Mouse (Mus musculus) frontal cortex, adult 2 months (tissue): Measurements from ENCODE around the gene Epdr1. TPM values are rescaled to one million over a fixed set of nuclear protein-coding genes. Genes with fewer than 3 reads are reported as not detected.
"Not testable (repeated sequence)": the region's sequence is repeated elsewhere in the genome, so short reads cannot be mapped to it uniquely, and the experiment has no call there.

Source experiments
- DNase-seq, 2 experiments: peaks; one replicate each; pipeline ENCODE4 v3.0.0; 2022; ENCODE audit warnings: low spot score in 1 of 2; ENCODE audit errors: extremely low spot score in 1 of 2
- polyA plus RNA-seq: library from polyadenylated mRNA; depleted of rRNA; stranded (reverse); fragments of >200 nt; gene quantifications from 2 replicates; pipeline ENCODE4 v1.2.3, GENCODE M21; 2012; rRNA removed

Epdr1 gene
- polyA plus RNA-seq, 1 experiment: 84.6 TPM

DNA sequence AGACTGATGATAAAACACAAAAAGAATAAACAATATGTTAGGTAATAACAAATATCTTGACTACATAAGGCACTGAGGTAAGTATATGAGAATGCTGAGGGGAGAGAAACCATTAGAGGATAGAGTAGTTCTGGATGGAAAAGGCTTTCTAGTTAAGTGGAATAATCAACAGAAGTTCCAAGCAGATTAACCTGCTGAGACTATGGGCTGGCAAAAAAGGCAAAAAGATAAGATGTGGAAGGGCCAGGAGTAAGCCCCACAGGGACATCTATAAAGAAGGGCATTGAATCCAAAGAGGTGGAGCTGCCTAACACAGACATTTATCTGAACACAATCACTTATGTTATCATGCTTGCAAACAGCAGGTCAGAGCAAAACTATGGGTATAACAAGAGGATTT lies 11.6 kb downstream of the Epdr1 start:
- no peak for DNase-seq

DNA sequence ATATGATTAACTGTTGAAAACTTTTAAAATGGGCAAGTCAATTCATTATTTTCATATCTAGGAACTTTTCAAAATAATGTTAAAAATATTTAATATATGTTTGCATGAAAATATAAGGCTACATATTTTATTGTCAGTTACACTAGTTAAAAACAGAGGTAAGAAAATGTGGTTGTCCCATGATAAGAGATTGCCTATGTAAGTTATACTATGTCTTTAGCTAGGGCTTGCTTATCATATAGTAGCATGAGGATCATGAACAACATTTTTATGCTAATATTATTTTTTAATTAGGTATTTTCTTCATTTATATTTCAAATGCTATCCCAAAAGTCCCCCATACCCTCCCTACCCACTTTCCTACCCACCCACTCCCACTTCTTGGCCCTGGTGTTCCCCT lies 14.8 kb downstream of the Epdr1 start:
- no peak for DNase-seq

DNA sequence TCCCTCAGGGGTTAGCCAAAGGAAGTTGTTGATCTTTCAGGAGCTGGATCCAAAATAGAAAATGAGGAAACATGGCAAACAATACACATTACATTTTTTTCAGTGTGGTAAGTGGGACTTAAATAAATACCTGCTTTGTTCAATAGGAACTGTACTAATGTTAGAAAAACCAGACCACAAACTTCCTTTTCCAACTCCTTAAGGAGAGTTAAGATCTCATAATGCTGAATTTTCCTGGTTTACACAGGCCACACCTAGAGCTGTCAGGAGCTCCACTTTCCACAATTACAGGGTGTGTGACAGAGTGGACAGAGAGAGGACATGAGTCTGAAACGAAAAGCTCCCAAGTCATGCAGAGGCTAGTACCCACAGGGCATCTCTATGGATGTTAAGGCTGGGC lies 16.0 kb downstream of the Epdr1 start:
- no peak for DNase-seq

DNA sequence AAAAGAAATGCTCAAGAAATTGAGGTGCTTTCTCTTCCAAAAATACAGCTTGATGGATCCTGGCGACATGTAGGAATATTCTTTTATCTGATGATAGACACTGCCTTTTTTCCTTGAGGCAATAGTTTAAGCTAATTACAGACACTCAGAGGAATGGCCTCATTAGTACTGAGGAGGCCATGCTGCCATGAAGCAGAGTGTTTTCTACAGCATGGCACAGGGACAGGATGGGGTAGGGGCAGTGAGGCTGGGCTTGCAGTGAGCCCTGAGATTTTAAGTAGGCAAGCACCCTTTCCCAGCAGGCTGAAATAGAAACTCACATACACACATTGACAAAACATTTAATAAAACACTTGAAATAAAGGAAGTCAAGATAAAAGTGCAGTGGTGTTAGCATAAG lies 17.2 kb downstream of the Epdr1 start:
- no peak for DNase-seq

DNA sequence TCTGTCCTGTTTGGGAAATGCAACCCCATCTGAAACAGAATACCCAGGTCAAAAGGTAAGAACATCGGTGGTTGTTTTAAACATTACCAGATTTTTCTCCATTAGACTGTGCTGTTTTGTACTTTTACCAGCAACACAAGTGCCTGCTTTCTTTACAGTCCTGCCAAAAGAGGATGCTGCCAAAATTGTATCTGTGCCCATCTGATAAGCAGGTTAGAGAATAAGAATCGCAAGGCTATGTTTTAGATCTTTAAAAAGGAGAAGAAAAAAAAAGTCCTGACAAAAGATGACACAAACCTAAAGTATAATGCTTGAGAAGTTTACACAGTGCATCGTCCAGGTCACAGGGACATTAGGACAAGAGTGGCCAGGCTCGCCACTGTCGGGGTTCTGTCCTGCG lies 20.5 kb downstream of the Epdr1 start:
- no peak for DNase-seq

DNA sequence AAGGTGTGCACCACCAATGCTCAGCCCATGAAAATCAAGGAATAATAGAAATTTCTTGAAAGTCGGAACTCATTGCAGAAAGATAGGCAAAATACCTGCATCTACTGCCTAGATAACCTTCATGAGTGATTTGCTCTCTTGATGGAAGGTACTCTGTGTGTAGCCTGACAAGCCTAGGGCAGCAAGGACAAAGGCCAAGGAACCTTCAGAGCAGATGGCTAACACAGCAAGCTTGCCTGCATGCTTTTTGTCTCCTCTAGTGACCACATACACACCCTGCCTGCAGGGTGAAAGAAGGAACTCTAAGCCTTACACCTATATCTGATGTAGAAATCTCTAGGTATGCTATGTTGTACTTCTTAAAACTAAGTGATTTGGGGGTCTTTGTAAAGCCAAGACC lies 24.6 kb downstream of the Epdr1 start:
- no peak for DNase-seq

DNA sequence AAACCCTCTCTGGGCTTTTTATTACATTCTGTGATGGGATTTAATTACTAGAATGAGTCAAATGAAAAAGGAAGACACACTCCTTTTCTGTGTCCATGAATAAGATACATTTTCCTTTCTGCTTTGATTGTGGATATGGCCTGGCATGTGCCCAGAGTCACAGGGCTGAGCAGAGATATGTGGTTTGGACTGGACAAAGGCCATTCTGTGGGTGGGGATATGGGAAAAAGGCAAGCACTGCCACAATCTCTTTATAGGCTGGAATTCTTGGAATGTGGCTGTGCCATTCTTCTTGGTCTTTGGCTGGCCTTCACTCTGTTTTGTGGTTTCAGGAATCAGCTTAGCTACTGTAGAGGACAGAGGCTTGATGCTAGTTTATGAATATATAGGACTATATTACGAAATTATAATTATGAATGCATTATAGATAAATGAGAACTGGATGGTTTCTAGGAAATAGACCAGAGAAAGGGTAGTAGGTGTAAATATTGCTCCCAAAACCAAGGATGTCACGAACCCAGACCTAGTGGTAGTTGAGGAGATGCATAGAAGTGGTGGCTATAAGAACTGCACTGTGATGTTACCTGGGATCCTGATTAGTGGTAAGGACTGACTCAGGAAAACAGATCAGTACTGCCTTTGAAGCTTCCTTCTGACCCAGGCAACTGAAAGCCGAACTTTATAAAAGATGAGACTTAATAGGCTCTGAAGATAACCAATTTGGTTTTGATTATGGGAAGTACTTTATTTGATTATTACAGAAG lies 28.5 kb downstream of the Epdr1 start:
- no peak for DNase-seq

DNA sequence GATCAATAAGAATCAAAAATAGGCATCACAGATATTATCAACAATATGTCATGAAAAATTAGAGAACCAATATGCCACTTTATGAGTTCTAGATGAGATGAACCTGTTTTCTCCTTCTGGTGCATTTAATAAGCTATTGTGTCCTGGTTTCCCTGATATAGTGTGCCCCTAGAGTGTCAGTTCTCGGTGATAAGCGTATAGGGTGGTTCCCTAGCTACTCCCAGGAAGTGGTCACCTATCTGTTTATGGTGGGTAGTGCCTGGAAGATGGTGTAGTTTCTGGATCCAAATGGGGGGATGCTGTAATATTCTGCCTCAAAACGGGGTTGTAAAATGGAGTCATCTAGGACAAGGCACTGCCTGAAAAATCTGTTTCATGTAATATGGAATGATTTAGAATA lies 43.8 kb downstream of the Epdr1 start:
- no peak for DNase-seq

DNA sequence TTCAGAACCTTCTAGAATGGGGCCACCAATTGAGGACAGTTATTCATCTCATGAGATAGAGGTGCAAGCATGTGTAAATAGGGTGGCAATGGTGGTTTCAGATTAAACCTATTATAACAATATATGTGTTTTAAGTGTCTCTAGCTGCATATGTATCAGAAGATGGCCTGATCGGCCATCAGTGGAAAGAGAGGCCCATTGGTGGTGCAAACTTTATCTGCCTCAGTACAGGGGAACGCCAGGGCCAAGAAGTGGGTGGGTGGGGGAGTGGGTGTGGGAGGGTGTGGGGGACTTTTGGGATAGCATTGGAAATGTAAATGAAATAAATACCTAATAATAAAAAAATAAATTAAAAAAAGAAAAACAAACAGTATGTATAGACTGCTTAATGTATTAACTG lies 45.0 kb downstream of the Epdr1 start:
- DNase-seq: not testable (repeated sequence)

DNA sequence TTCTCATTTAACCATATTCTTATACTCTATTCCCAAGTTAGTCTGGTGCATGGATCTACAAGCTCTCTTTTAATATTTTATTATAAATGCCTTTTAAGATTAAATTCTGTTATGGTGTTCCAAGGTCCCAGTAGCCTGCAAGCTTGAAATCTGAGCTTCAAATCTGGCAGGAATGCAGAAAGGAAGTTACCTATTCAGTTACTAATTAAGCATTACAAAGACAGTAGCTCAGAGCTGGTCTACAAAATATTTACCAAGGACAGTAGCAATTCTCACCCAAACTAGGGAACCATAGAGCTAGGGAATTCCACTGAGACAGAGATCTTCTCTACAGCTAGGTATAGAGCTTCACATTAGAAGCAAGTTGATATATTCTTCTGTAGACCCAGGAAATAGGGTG lies 49.6 kb downstream of the Epdr1 start:
- not testable (repeated sequence) for DNase-seq

DNA sequence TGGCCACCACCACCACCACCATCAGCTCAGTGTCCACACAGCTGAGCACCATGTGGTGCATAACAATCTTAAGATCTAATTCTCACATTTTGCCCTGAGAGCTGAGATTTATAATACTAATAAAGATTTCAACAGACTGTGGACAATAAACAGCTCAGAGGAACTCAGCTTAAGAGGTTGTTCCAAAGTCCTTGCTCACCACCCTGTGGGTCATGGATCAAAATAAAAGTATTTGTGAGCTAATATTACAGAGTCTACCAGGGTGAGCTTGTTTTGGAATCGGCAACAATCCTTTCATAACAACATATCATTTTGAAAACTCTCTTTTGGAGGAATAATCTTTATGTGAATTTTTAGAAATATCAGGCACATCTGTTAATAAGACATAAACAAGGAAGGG lies 57.2 kb downstream of the Epdr1 start:
- no peak for DNase-seq

DNA sequence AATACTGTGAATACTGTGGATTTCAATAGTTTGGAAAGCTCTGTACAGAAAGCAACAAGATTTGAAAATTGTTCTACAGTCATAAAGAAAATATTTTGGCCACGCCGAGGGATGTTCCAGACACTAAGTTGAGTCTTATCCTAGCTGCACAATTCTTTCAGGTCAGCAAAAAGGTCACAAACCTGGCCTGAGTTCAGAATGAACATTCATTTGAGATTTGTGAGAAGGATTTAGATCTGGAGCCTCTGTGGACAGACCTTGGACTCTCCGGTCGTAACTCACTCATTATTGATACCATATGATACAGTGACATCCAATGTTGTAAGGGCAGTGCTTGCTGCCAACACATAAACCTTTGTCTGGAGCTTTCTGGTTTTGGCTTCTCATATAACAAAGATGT lies 64.3 kb downstream of the Epdr1 start:
- no peak for DNase-seq

Other genes starting within 250 kb of the Epdr1 start
- gene Stard3nl, start 224.1 kb downstream of the Epdr1 start, polyA plus RNA-seq: 85.3 and 89.5 TPM in 2 replicates
- gene Sfrp4, start 3.2 kb upstream of the Epdr1 start, polyA plus RNA-seq: 3.7 and 3.9 TPM in 2 replicates
- not detected in 2 replicates for gene Nme8, start 77.9 kb upstream of the Epdr1 start, polyA plus RNA-seq
- gene Gpr141, start 204.3 kb upstream of the Epdr1 start, polyA plus RNA-seq: 0.08 and 0.10 TPM in 2 replicates